16 mouse cellular contexts compared by ENCODE assay signal in genomic region chr2:109768814-109769213, GRCm38 (mm10).
DNase-seq lines count a peak whose midpoint lies in the region; ATAC-seq lines count a peak whose summit lies in the region.
"Had no signal": no experiment of that assay in that cellular context is flagged by ENCODE, and none has a peak within 500 bp of the region (broad histone marks: within the 10 kb centered on the region; RNA-seq: fewer than 3 reads in every experiment).

No protein-coding gene starts in this region.

- no peak for DNase-seq in frontal cortex, postnatal 10 days (ENCODE audit: low spot score in 2 of 2)
- DNase-seq in brain, adult 2 months (ENCODE audit: low read depth, low spot score) = peak; percentile 64
- peak; percentile 30 for DNase-seq in brain, embryonic 18.5 days (ENCODE audit: low read depth, low spot score)
- DNase-seq in adrenal gland, adult 2 months = no peak
- DNase-seq in urinary bladder, adult 2 months (ENCODE audit: low spot score) = no peak
- DNase-seq: adrenal gland, adult 8-10 months; adrenal gland, postnatal 14 days; adrenal gland, postnatal 36 days; cerebellum, adult 11-12 months; cerebellum, adult 2 months; cerebellum, adult 9-10 months; cerebellum, postnatal 10 days; cerebellum, postnatal 25 days had no signal

- peak; percentile 93 for ATAC-seq in frontal cortex, adult (ENCODE audit: low TSS enrichment)
- ATAC-seq: forebrain, embryonic 13.5 days; forebrain, embryonic 16.5 days had no signal

Comparison
In these comparisons a context has a peak if more than half of its experiments do, and no peak if none do; other contexts are left out.
1. DNase-seq: peak in brain, adult 2 months (single experiment) and brain, embryonic 18.5 days (single experiment); none in frontal cortex, postnatal 10 days (0 of 2), adrenal gland, adult 2 months (single experiment) and urinary bladder, adult 2 months (single experiment).